Mouse (Mus musculus): ENCODE measurements around the gene Adgrg7.
A peak's percentile ranks its signal among the peaks of the same experiment; 100 is the strongest.

Gene Adgrg7

DNA sequence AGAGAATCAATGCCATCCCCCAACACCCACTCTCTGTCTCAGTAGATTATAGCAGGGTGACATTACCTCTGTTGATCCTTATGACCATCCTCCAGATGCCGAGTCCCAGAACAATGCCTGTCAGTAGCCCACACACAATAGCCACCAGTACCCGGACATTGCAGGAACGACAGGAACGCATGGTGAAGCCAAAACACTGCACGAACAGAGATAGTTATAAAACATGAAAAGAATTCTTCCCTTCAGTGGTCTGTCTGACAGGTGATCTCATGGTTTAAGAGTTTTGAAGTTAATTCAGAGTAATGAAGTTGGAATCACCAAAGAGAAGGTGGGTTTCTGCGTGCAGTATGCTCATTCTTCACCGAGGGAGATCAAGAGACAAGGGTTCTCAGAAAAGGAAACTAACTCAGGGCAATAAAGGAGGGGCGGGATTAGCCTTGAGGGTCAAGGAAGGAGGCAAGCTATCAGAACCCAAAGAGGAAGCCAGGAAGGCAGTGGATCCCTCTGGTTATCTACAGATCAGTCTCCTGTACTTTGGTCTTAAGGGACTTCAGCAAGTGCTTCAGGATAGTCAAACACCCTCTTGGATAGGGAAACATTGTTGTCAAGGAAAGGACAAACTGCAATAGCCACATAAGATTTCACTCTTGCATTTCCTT, at the start of gene Adgrg7:
Gene Adgrg7, minus strand, starts transcription at position 375 of the 659 bp plus-strand sequence.
- DNase-seq: no peak

DNA sequence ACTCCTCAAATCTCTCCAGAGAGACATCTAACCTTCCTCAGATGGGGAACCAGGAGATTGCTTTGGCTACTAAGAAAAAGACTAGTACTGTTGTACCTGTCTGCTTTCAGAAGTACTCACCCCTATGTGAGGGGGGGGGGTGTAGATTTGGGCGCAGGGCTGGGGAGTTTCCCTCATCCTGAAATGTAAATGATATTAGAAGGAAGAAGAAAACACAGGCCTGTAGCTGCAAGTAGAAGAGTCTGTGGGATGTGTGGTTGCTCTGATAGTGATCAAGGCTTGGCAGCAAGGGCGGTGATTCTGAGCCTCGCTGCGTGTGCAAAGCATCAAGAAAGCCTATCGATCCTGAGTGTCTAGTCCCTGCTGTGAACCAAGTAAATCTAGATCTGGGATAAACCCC, 47.3 kb upstream of the Adgrg7 start:
- no peak for DNase-seq

DNA sequence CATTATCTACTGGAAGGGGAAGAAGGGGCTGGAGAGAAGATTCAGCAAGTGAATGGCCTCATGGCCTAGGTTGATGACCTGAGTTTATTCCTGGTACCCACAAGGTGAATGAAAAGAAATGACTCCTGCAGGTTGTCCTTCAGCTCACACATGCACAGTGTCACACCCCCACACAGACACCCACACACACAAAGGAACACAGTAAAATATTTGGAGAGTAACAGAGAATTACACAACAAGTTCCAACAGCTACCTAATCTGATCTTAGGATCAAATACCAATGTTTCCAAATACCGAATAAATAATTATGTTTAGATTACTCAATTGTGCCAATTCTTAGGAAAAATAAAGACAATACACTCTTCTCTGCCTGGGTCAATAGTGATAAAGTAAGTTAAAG, 37.7 kb upstream of the Adgrg7 start:
- DNase-seq: no peak

DNA sequence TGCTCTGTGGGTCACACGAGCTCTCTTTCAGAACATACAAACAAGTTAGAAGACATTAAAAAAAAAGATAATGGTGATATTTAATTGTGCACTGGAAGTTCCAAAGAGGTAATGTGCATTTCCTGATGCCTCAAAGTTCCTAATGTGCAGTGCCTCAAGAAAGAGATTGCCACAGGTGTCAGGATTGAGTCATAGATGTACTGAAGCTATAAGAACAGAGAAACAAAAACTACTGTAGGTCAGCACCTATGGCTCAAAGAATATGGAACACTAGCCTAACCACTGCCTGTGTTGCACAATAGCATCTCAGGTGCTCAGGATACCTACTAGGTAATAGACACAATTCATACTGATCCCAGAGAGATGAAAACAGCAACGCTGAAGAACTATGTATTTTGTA, 36.3 kb upstream of the Adgrg7 start:
- DNase-seq: no peak

DNA sequence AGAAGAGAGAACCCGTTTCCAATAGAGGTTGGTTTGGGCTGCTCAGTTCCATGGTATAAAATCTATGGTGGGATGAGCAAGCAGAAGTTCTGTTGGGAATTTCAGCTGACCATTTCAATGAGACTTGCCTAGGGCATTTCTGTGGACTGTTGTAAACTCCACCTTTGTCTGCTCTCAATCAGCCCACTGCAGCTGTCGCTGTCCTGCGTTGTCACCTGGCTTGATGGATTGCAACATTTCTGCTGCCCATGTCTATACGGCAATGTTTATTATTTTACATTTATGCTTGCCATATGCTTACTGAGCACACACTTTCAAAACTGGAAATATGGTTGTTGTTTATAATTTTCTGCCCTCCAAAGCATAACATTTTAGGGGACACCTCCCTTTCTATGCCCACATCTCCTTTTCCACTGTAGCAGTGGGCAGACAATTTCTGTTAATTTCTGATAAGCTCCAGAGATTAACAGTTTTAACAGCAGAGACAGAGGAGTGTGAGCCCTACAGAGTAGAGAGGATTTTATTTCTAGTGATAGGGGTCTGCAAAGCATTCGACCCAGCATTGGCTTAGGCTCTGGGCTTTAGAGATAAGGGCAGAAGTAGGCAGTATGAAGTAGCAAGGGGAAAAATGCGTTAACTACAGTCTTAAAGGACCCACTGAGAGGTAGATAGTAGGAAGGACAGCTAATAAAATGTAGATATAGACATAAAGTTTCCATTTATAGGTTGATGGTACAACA, 5.9 kb upstream of the Adgrg7 start:
- no peak for DNase-seq

DNA sequence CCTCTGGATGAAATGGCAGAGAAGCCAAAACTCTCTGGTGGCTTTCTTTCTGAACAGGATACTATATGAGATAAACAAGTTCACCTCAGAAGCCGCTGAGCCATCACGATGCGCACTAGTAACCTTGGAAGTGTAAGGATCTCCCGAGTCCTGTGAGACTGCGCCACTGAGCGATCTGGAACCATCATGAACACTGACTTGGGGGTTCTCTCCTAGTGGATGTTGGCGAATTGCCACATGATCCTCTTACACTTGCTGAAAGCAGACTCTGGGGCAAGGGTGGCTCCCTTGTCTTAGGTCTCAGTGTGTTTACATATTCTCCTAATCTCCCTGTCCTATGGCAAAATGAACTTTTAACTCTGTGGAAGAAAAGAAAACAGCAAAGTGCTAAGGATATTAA, 5.3 kb upstream of the Adgrg7 start:
- no peak for DNase-seq

DNA sequence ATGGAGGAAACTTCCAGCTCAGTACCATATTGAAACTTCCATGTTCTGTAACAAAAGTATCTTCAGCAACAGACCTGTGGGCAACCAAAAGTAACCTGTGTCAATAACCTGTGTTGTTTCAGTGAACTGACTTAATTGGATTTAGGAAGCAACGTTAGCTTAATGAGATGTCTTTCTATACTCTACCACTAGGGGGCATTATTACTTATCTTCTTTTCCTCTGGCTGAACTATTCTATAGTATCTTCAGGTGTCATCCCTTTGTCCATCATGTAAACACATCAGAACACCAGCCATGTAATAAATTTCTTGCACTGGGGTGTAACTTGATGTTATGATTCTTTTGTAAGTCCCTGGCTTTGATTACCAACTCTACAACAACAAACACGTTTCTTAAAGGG, 4.8 kb upstream of the Adgrg7 start:
- no peak for DNase-seq

DNA sequence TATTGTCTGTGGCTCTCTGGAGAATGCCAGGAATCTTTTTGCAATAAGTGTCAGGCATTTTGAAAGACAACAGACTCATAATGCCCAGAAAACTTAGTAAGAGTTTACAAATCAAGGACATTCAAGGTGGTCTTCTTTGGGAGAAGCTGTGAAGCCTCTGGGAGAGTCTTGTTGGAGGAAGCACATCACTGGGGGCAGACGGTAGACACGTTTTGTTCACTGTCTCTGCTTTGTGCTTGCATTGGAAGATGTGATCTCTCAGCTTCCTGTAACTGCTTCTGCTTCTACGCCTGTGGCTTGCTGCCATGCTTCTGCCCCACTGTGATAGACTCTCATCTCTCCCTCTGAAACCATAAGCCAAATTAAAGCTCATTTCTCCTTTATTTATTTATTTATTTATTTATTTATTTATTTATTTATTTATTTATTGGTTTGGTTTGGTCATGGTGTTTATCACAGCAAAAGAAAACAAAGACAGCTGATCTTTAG, 3.9 kb upstream of the Adgrg7 start:
- DNase-seq: no peak

DNA sequence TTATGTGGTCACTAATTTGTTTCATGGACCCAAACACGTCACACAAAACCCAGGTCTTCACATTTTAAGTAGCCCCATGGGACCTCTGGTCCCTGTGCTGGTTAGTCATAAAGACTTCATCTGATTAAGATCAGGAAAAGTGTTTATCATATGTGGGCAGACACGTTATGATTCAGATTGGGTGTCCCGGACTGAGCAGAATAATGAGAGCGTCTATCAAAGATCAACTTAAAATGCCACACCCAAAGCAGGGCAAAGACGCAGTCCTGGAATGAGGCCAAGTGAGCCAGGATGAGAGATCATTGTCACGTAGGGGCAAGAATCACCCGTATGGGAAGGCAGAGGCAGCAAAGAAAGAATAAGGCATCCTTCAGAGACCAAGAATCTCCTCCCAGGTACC, 3.2 kb upstream of the Adgrg7 start:
- no peak for DNase-seq

DNA sequence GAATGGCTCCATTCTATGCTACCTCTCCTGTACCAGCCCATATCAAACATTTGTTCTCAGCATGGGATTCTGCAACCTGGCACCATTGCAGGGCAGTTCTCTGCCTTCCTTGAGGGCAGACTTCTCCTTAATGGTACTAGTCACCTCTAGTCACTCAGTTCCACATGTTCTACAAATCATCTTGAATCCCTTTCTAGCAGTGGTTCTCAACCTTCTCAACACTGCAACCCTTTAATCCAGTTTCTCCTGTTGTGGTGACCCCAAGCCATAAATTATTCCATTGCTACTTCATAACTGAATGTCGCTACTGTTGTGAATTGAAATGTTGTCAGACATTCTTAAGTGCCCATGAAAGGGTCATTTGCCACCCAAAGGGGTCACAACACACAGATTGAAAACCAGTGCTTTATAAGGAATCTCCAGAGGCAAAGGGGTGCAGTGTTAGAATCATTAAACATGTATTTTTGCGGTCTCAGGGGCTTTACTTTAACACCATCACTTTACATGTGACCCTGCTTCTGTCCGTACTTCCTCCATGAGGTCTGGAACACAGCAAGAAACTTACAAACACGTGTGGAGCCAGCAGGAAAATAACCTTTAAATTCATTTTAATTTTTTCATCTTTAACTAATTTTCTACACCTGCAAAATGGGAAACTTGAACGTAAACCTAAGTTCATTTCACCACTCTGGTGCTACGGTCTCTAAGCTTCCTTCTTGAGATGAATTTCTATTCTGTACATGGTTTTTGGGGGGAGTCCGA, 1.1 kb downstream of the Adgrg7 start:
- DNase-seq: no peak

DNA sequence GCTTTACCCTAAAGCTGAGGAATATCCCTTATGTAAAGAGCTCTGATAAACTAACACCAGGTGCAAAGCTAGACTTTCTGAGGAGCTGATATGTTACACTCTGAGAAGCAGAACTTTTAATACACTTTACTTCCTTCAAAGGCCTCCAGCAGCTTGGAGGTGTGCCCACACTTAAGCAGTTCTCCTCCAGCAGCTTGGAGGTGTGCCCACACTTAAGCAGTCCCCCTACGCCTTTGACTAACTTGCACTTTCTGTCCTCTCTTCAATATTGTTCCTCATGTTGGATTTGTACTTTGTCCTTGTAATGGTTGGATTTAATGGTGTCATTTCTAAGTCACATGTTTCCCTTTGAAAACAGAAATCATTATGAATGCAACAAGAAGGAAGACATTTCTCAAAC, 1.9 kb downstream of the Adgrg7 start:
- no peak for DNase-seq

DNA sequence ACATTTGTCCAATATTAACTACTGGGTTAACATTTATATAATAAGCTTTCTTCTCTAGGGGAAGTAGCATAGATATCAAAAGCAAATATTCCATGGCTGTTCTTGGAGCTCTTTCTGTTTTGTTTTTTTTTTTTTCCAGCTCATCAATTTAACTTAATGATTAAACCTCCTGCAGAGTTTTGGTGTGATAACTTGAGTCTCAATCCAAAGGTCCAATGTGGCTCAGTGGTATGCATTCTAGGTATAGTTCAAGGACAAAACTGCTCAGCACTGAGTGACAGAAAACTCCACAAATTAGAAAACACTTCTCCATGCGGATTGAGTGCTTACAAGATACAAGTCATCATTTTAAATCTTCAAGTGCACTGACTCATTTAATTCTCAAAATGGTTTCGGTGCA, 9.7 kb downstream of the Adgrg7 start:
- no peak for DNase-seq

DNA sequence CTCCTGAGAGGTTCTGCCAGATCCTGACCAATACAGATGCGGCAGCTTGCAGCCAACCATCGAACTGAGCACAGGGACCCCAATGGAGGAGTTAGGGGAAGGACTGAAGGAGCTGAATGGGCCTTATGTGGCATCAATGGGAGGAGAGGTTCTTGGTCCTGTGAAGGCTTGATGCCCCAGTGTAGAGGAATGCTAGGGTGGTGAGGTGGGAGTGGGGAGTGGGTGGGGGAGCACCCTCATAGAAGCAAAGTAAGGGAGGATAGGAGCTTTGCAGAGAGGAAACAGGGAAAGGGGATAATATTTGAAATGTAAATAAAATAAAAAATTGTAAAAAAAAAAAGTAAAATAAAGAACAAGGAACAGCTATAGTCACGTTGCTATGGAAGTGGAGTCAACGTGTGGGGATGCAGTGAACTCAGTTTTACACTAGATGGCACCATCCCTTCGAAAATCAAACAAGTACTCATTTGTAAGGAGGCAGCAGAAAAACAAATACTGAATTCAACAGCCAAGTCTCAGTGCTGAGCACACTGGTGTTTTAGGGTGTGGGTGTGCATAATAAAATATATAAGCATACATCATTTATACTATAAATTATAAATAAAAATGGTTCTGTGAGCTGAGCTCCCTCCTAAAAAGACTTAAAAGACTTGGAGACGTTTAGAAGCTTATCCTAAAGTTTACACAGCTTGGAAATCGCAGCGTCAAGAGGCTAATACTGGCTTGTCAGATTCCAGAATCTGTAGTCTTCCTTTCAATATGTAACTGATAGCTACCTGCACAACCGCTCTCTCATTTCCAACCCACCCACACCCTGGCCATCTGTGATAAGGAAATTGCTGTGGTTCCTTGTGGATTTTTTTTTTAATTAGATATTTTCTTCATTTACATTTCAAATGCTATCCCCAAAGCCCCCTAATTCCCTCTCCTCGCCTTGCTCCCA, 24.2 kb downstream of the Adgrg7 start:
- no peak for DNase-seq

DNA sequence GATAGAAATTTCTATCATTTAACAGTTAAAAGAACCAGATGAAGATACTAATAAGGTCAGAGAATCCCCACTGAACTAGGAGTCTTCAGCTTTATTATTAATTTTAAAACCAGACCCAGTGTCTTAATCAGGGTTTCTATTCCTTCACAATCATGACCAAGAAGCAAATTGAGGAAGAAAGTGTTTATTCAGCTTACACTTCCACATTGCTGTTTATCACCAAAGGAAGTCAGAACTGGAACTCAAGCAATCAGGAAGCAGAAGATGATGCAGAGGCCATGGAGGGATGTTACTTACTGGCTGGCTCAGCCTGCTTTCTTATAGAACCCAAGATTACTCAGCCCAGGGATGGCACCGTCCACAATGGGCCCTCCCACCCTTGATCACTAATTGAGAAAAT, 66.6 kb downstream of the Adgrg7 start:
- no peak for DNase-seq

DNA sequence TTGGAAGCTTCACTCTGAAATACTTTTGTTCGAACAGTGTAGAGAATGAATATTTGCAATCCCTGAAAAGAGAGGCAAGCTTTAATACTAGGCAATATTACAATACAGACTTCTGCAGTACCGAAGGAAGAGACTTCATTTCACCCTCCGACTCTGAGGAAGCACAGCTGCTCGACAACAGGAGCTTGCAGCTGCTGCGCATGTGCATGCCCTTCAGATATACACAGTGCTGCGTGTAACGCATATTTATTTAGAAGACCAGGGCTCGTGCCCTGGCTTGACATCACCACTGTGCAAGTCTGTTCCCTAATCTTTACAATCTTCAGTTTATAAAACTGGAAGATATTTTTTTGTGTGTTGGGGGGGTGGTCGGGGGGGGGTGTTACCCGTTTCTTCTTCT, 70.7 kb downstream of the Adgrg7 start:
- DNase-seq: no peak

DNA sequence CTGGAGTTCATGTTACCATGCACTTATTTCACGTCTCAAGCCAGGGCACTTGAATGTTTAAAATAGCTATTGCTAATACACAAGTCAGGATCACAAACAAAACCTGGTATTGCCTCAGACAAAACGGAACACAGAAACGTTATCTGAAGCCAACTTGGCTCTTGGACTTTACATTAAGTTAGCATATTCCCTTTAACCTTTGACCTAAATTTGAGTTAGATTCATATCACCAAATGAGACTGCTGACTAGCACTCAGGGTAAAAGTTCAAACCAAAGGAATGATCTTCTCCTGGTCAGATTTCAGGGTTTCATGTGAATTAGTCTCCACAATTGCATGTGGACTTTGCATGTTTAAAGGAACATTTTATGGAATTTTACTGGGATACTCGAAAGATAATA, 73.3 kb downstream of the Adgrg7 start:
- DNase-seq: no peak

DNA sequence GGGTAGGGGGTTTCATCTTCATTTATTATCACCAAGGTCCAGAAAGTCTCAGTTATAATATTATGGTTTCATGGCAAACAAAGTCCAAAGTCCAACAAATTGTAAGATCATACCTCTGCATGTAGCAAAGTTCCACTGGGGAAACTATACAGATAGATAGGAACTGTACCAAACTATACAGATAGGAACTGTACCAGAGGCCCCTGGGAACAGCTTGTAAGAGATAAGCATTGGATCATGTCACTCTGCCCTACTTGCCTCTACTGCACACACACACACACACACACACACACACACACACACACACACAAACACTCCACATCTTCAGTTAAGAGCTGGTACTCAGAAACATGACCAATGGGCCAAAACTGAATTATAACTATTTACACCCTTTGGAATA, 76.6 kb downstream of the Adgrg7 start:
- no peak for DNase-seq

DNA sequence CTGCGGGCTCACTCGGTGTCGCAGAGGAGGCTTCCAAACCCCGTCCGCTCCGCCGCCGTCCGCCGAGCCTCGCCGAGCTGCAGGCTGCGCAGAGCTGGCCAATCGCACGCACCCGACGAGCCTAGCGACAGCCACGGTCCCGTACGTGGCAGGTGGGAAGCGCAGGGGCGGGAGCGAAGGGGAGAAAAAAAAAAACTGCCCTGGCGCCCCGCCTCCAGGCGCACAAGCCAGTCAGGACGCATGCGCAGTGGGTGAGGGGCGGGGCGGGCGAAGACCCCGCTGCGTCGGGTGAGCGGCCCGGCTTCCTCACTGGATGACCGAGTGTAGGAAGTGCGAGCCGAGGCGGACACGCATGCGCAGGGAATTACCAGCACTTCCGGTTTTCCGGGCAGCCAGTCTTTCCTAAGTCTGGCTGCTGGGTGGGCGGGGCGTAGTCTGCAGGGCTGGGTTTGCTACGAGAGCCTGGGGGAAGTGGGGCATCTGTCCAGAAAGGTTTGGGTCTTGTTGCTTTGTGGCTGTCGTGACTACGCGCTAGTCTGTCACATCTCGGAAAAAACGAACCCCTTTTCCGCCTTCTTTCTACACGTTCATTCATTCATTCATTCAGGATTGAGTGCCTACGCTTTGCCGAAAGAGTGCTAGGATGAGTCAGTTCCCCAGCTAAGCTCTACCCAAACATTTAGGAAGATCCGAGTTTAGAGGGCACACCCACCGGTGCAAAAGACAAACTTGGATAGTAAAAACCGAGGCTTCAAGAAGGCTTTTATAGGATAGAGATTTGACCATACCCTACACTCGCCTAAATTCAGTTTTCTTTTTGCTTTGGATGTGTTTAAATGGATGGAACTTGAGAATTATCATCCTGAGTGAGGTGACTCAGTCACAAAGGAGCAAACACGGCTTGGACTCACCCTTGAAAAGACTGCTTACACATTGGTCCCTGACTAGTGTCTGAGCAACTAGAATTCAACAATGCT, 78.1 kb downstream of the Adgrg7 start, which contains the start of gene Tfg:
Gene Tfg, minus strand, starts transcription at position 227 of the 977 bp plus-strand sequence.
- peak; percentile 98 to 99 for DNase-seq

DNA sequence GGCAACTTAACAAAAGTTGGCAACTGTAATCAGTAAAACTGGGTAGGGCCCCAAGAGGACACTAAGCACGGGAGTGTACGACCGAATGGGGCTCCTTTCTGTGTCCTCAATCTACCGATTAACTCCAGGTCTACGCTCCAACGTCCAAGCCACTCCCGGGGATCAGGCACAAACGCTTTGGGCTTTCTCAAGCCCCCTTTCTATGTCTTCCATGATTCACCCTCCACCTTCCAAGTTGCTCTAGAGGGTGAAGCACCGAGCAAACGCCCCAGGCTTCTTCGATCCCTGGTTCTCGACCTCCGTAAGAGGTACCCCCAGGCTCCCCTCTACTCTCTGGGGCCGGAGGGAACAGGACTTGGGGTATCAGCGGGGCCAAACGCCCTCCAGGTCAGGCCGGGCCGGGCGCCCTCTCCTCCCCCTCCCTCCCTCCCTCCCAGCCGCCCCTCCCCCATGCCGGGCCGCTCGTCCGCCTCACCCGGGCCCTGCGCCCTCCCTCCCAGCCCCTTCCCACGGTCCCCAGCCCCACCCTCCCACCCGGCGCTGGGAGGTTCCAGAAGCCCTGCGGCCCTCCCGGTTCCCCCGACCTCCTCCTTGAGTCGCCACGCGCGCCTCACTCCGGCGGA, 79.0 kb downstream of the Adgrg7 start:
- peak in 1 of 2 experiments; percentile 29 for DNase-seq

DNA sequence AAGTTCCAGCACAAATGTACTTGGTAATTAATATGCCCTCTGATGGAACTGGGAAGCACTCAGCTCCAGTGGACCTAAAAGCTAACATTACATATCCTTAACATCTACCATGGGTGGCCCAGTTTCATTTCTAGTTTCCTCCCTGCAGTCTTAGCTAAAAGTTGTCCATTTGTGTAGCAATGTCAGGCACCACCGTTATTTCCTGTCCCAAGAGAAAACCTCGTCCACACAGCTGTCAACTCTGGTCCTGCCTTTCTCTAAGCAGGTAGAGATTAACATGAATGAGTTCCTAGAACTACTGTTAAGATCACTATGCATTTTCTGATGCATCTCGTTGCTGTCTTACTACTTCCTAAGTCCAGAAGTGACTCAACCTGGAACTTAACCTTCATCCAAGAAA, 80.0 kb downstream of the Adgrg7 start:
- no peak for DNase-seq

DNA sequence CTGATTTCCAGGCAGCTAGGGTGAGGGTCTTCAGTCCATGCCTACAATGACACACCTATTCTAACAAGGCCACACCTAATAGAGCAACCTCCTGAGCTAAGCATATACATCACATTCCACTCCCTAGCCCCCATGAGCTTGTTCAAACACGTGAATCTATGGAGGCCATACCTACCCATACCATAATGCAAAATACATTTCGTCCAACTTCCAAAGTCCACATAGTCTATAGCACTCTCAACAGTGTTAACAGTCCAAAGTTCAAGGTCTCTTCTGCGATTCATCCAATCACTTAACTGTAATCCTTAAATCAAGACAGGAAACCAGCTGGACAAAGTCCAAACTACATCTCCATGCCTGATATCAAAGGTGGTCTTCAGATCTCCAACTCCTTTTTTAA, 85.6 kb downstream of the Adgrg7 start:
- no peak for DNase-seq

Measured in thymus, adult 18-20 months (tissue).